Mouse (Mus musculus): Measurements from ENCODE around the gene Stpg1. TPM values are rescaled to one million over a fixed set of nuclear protein-coding genes. Genes with fewer than 3 reads are reported as not detected.

Gene Stpg1
- polyA plus RNA-seq, 1 experiment = 1.8 TPM

DNA sequence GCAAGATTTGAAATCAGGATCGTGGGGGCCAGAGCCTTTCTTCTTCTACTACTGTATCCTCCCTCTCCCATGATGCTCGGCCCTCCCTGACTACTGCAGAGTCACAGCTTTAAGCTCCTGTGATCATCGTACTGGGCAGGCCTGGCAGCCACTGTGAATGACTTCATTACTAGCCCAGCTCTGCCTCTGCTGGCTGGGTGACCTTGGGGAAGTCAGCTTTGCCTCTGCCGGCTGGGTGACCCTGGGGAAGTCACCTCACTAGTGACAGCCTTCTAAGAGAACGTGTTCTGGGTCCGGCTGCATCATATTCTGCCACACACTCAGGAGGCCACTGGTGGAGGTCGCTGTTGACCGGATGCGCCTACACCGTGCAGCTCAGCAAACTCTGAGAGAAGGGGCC lies 16.7 kb upstream of the Stpg1 start:
- Histone ChIP-seq H3K4me1 (ENCODE audit: control insufficient read depth, insufficient read depth, low read length) (no peaks in the 10 kb centered on the region), H3K27ac (ENCODE audit: insufficient read depth, low read length) (no peak overlapping the region), H3K36me3 (ENCODE audit: control insufficient read depth, insufficient read depth, low read length, poor library complexity, severe bottlenecking) (no peaks in the 10 kb centered on the region), H3K9me3 (replicated peaks; ENCODE audit: control insufficient read depth, insufficient read depth, low read length, poor library complexity, severe bottlenecking) (no peaks in the 10 kb centered on the region), H3K27me3 (ENCODE audit: control insufficient read depth, insufficient read depth, low read length, poor library complexity, severe bottlenecking) (no peaks in the 10 kb centered on the region), H3K9ac (ENCODE audit: low read depth, poor library complexity, severe bottlenecking) (no peak overlapping the region), H3K4me3 (ENCODE audit: low read depth, low read length) (no peak overlapping the region)
- TF ChIP-seq EP300 (IDR thresholded peaks at IDR 0.05; ENCODE audit: insufficient read depth, low read depth, low read length) = no peak
- TF ChIP-seq CTCF (IDR thresholded peaks at IDR 0.05; ENCODE audit: low read depth, low read length) = no peak
- no peak for TF ChIP-seq POLR2A (IDR thresholded peaks at IDR 0.05; ENCODE audit: insufficient read depth, low read length)

DNA sequence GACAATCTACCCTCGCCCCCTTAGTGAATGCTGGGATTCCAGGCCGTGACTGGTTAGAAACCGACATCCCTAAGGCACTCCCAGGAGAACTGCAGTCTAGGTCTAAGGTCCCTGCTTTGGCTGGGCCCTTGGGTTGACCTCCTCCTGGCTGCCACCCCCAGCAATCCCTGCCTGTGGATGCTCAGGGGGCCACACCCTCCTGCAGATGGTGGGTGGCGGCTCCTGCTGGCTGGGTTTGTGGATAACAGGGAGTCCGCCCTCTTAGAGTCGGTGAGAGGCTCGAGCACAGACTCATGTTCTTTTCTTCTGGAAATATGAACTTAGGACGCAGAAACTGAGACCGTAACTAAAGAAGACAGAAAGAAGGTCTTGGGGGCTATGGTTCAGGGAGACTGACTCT lies 14.2 kb upstream of the Stpg1 start:
- no peaks in the 10 kb centered on the region for H3K36me3 ChIP-seq (ENCODE audit: control insufficient read depth, insufficient read depth, low read length, poor library complexity, severe bottlenecking)
- TF ChIP-seq POLR2A (IDR thresholded peaks at IDR 0.05; ENCODE audit: insufficient read depth, low read length) = no peak
- peak; percentile 49 for TF ChIP-seq CTCF (IDR thresholded peaks at IDR 0.05; ENCODE audit: low read depth, low read length)
- no peak for TF ChIP-seq EP300 (IDR thresholded peaks at IDR 0.05; ENCODE audit: insufficient read depth, low read depth, low read length)
- H3K9me3 ChIP-seq (replicated peaks; ENCODE audit: control insufficient read depth, insufficient read depth, low read length, poor library complexity, severe bottlenecking) = no peaks in the 10 kb centered on the region
- H3K4me3 ChIP-seq (ENCODE audit: low read depth, low read length) = no peak overlapping the region
- no peak overlapping the region for H3K9ac ChIP-seq (ENCODE audit: low read depth, poor library complexity, severe bottlenecking)
- H3K27me3 ChIP-seq (ENCODE audit: control insufficient read depth, insufficient read depth, low read length, poor library complexity, severe bottlenecking) = no peaks in the 10 kb centered on the region
- H3K4me1 ChIP-seq (ENCODE audit: control insufficient read depth, insufficient read depth, low read length) = no peaks in the 10 kb centered on the region
- H3K27ac ChIP-seq (ENCODE audit: insufficient read depth, low read length) = no peak overlapping the region

DNA sequence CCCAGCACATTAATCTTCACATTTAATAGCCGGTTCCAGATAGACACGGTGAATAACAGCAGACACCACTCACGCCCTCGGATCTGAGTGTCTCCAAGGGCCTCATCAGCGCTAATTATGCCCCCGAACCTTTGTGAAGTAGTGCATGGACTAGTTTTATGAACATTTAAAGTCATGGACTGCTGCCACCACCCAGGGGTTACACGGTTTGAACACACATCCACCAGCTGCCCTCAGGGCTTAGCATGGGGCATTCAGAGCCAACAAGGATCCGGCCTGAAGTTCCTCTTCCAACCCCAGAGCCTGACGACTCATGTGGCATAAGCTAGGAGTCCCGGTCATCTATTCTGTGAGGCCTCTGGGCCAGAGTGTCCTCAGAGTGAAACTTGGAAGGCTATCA lies 9.5 kb upstream of the Stpg1 start:
- H3K36me3 ChIP-seq (ENCODE audit: control insufficient read depth, insufficient read depth, low read length, poor library complexity, severe bottlenecking) = no peaks in the 10 kb centered on the region
- H3K9me3 ChIP-seq (replicated peaks; ENCODE audit: control insufficient read depth, insufficient read depth, low read length, poor library complexity, severe bottlenecking) = no peaks in the 10 kb centered on the region
- no peak overlapping the region for H3K27ac ChIP-seq (ENCODE audit: insufficient read depth, low read length)
- no peak overlapping the region for H3K4me3 ChIP-seq (ENCODE audit: low read depth, low read length)
- H3K4me1 ChIP-seq (ENCODE audit: control insufficient read depth, insufficient read depth, low read length) = no peaks in the 10 kb centered on the region
- H3K27me3 ChIP-seq (ENCODE audit: control insufficient read depth, insufficient read depth, low read length, poor library complexity, severe bottlenecking) = no peaks in the 10 kb centered on the region
- TF ChIP-seq EP300 (IDR thresholded peaks at IDR 0.05; ENCODE audit: insufficient read depth, low read depth, low read length) = no peak
- H3K9ac ChIP-seq (ENCODE audit: low read depth, poor library complexity, severe bottlenecking) = no peak overlapping the region

DNA sequence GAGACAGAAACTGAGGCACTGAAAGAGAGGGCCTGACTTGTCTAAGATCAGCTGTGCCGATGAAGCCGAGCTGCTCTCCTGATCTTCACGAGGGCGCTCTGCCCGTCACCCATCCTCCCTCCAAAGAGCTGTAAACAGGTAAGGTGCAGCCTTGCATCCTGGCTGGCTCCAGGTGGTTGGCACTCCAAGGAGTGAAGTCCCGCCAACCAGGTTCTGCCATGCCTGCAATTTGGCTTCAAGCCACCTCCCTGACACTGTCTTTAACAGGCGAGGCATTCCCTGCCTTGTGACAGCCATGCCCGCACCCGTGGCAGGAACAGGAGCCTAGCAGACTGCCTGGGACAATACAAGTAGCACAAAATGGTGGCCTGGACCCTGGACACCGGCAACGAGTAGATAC lies 8.2 kb upstream of the Stpg1 start:
- no peaks in the 10 kb centered on the region for H3K36me3 ChIP-seq (ENCODE audit: control insufficient read depth, insufficient read depth, low read length, poor library complexity, severe bottlenecking)
- H3K27me3 ChIP-seq (ENCODE audit: control insufficient read depth, insufficient read depth, low read length, poor library complexity, severe bottlenecking) = no peaks in the 10 kb centered on the region
- no peak overlapping the region for H3K27ac ChIP-seq (ENCODE audit: insufficient read depth, low read length)
- no peak overlapping the region for H3K4me3 ChIP-seq (ENCODE audit: low read depth, low read length)
- no peak for TF ChIP-seq CTCF (IDR thresholded peaks at IDR 0.05; ENCODE audit: low read depth, low read length)
- TF ChIP-seq EP300 (IDR thresholded peaks at IDR 0.05; ENCODE audit: insufficient read depth, low read depth, low read length) = no peak
- no peak for TF ChIP-seq POLR2A (IDR thresholded peaks at IDR 0.05; ENCODE audit: insufficient read depth, low read length)
- no peak overlapping the region for H3K9ac ChIP-seq (ENCODE audit: low read depth, poor library complexity, severe bottlenecking)
- H3K9me3 ChIP-seq (replicated peaks; ENCODE audit: control insufficient read depth, insufficient read depth, low read length, poor library complexity, severe bottlenecking) = no peaks in the 10 kb centered on the region
- H3K4me1 ChIP-seq (ENCODE audit: control insufficient read depth, insufficient read depth, low read length) = no peaks in the 10 kb centered on the region

DNA sequence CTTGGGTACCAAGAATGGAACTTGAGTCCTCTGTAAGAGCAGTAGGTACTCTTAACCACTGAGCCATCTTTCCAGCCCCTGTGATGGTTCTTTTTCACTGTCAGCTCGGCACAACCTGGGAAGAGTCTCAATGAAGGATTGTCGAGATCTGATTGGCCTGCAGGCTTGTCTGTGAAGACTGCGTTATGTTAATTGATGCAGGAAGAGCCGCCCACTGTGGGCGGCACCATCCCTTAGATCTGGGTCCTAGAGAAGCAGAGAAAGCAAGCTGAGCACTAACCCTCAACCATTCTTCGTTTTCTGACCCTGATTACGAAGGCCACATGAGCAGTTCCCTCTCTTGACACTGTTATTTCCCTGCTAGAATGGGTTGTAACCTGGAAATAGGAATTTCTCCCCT lies 5.3 kb upstream of the Stpg1 start:
- Histone ChIP-seq H3K4me1 (ENCODE audit: control insufficient read depth, insufficient read depth, low read length) (no peaks in the 10 kb centered on the region), H3K9ac (ENCODE audit: low read depth, poor library complexity, severe bottlenecking) (no peak overlapping the region), H3K4me3 (ENCODE audit: low read depth, low read length) (no peak overlapping the region), H3K27me3 (ENCODE audit: control insufficient read depth, insufficient read depth, low read length, poor library complexity, severe bottlenecking) (no peaks in the 10 kb centered on the region), H3K9me3 (replicated peaks; ENCODE audit: control insufficient read depth, insufficient read depth, low read length, poor library complexity, severe bottlenecking) (no peaks in the 10 kb centered on the region), H3K36me3 (ENCODE audit: control insufficient read depth, insufficient read depth, low read length, poor library complexity, severe bottlenecking) (no peaks in the 10 kb centered on the region), H3K27ac (ENCODE audit: insufficient read depth, low read length) (no peak overlapping the region)
- TF ChIP-seq CTCF (IDR thresholded peaks at IDR 0.05; ENCODE audit: low read depth, low read length) (no peak), EP300 (IDR thresholded peaks at IDR 0.05; ENCODE audit: insufficient read depth, low read depth, low read length) (no peak), POLR2A (IDR thresholded peaks at IDR 0.05; ENCODE audit: insufficient read depth, low read length) (no peak)

DNA sequence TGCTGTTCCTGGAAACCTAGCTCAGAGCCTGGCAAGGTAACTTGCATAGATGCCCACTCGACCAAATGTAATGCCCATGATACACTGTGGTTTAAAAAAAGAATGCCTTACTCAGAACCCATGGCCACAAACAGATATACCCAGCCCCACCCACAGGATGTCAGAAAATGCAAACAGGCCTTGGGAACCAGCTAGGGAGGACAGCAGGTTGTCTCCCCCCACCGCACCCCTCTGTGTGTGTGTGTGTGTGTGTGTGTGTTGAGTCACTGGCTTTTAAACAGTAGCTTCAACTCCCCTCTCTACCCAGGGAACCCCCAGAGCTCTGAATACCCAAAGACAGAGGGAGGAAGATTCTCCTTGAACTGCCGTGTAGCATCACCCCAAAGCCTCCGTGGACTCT lies 1.3 kb upstream of the Stpg1 start:
- no peak for TF ChIP-seq CTCF (IDR thresholded peaks at IDR 0.05; ENCODE audit: low read depth, low read length)
- Histone ChIP-seq H3K27me3 (ENCODE audit: control insufficient read depth, insufficient read depth, low read length, poor library complexity, severe bottlenecking) (no peaks in the 10 kb centered on the region), H3K36me3 (ENCODE audit: control insufficient read depth, insufficient read depth, low read length, poor library complexity, severe bottlenecking) (no peaks in the 10 kb centered on the region), H3K4me1 (ENCODE audit: control insufficient read depth, insufficient read depth, low read length) (no peaks in the 10 kb centered on the region), H3K9ac (ENCODE audit: low read depth, poor library complexity, severe bottlenecking) (peak overlapping the region; percentile 60; the same call in 1 of the 2 replicates), H3K9me3 (replicated peaks; ENCODE audit: control insufficient read depth, insufficient read depth, low read length, poor library complexity, severe bottlenecking) (no peaks in the 10 kb centered on the region), H3K4me3 (ENCODE audit: low read depth, low read length) (peak overlapping the region; percentile 94), H3K27ac (ENCODE audit: insufficient read depth, low read length) (no peak overlapping the region)

Measured in ES-Bruce4 (cell line).